Mouse (Mus musculus): ENCODE measurements around the gene Med13l. TPM values are rescaled to one million over a fixed set of nuclear protein-coding genes. Genes with fewer than 3 reads are reported as not detected.
A peak's percentile ranks its signal among the peaks of the same experiment; 100 is the strongest.

Gene Med13l
- polyA plus RNA-seq, 1 experiment: 10.7 TPM

DNA sequence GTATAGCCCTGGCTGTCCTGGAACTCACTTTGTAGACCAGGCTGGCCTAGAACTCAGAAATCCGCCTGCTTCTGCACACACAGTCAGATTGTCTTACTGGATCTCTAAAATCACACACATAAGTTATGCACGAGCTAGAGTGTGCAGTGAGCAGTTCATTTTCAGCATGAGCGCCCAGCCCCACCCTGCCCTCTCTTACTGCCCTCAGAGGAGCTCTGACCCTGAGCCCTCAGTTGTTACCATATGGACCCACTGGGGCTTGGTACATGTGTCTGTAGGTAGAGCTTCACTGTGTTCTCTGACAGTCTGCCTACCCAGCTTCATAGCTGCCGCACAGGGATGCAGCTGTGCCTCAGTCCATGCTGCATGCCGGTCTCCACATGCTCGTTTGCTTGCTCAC lies 15.4 kb downstream of the Med13l start:
- Histone ChIP-seq H3K27me3 (replicated peaks; ENCODE audit: control insufficient read depth, insufficient read depth, low read length) (no peaks in the 10 kb centered on the region), H3K4me3 (ENCODE audit: insufficient read depth, low read depth, low read length) (no peak overlapping the region), H3K27ac (ENCODE audit: insufficient read depth, low read depth, low read length) (no peak overlapping the region), H3K36me3 (ENCODE audit: control insufficient read depth, insufficient read depth, low read length) (no peaks in the 10 kb centered on the region), H3K4me1 (ENCODE audit: control insufficient read depth, insufficient read depth, low read length) (peaks cover 36% of the 10 kb centered on the region)
- DNase-seq: no peak
- no peak for TF ChIP-seq POLR2A (IDR thresholded peaks at IDR 0.05; ENCODE audit: low read depth, low read length)
- no peak for TF ChIP-seq CTCF (conservative IDR thresholded peaks at IDR 0.05; ENCODE audit: insufficient read depth, insufficient read length, low read depth, low read length)
- WGBS: 65% methylated on average over 6 of the region's 6 CpGs

GRCm38 (mm10) chr5:118576731-118577130 lies 16.3 kb downstream of the Med13l start:
- Histone ChIP-seq H3K4me3 (ENCODE audit: insufficient read depth, low read depth, low read length) (no peak overlapping the region), H3K4me1 (ENCODE audit: control insufficient read depth, insufficient read depth, low read length) (peaks cover 29% of the 10 kb centered on the region), H3K36me3 (ENCODE audit: control insufficient read depth, insufficient read depth, low read length) (no peaks in the 10 kb centered on the region), H3K27ac (ENCODE audit: insufficient read depth, low read depth, low read length) (no peak overlapping the region), H3K27me3 (replicated peaks; ENCODE audit: control insufficient read depth, insufficient read depth, low read length) (no peaks in the 10 kb centered on the region)
- no peak for DNase-seq
- 58% methylated on average over 3 of the region's 3 CpGs for WGBS
- no peak for TF ChIP-seq CTCF (conservative IDR thresholded peaks at IDR 0.05; ENCODE audit: insufficient read depth, insufficient read length, low read depth, low read length)
- TF ChIP-seq POLR2A (IDR thresholded peaks at IDR 0.05; ENCODE audit: low read depth, low read length): no peak

DNA sequence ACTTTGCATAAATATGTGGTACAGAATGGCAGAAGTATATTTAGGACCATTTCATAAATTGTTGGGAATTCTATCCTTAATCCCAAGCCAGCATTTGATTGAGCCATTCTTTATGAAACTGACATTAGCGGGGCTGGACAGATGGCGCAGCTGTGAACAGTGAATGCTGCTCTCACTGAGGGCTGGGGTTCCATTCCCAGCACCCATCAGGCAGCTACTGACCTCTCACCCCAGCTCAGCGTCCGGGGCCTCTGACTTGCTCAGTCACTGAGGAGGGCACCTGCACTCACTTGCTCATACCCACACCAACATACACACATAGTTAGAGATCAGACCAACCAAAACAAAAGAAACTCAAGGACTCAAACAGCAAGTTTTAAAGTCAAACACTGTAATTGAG lies 24.9 kb downstream of the Med13l start:
- Histone ChIP-seq H3K27me3 (replicated peaks; ENCODE audit: control insufficient read depth, insufficient read depth, low read length) (no peaks in the 10 kb centered on the region), H3K4me3 (ENCODE audit: insufficient read depth, low read depth, low read length) (no peak overlapping the region), H3K27ac (ENCODE audit: insufficient read depth, low read depth, low read length) (no peak overlapping the region), H3K36me3 (ENCODE audit: control insufficient read depth, insufficient read depth, low read length) (no peaks in the 10 kb centered on the region), H3K4me1 (ENCODE audit: control insufficient read depth, insufficient read depth, low read length) (peaks cover 35% of the 10 kb centered on the region)
- WGBS: 71% methylated on average over 4 of the region's 4 CpGs
- no peak for TF ChIP-seq CTCF (conservative IDR thresholded peaks at IDR 0.05; ENCODE audit: insufficient read depth, insufficient read length, low read depth, low read length)
- no peak for TF ChIP-seq POLR2A (IDR thresholded peaks at IDR 0.05; ENCODE audit: low read depth, low read length)
- DNase-seq: no peak

DNA sequence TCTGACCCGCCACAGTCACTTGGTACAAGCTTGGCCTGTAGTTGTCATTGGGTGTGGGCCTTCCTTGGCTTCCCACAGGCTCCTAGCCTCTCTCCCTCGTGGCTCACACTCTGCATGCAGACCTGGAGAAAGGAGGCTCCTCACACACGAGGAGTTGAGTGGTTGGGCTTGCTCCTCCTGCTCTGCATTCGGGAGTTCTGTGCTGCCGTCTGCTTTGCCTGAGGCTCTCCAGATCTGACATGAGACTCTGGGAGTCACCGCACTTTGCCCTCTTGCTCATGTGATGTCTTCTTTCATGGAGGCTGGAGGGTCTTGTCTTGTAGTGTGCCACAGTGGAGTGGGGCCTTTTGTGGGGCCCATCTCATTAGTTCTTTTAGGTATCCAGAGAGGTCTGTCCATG lies 26.1 kb downstream of the Med13l start:
- peak; percentile 36 for DNase-seq
- no peak overlapping the region for H3K27ac ChIP-seq (ENCODE audit: insufficient read depth, low read depth, low read length)
- H3K27me3 ChIP-seq (replicated peaks; ENCODE audit: control insufficient read depth, insufficient read depth, low read length): no peaks in the 10 kb centered on the region
- no peak for TF ChIP-seq CTCF (conservative IDR thresholded peaks at IDR 0.05; ENCODE audit: insufficient read depth, insufficient read length, low read depth, low read length)
- TF ChIP-seq POLR2A (IDR thresholded peaks at IDR 0.05; ENCODE audit: low read depth, low read length): no peak
- no peak overlapping the region for H3K4me3 ChIP-seq (ENCODE audit: insufficient read depth, low read depth, low read length)
- WGBS: 50% methylated on average over 6 of the region's 6 CpGs
- H3K4me1 ChIP-seq (ENCODE audit: control insufficient read depth, insufficient read depth, low read length): peaks cover 37% of the 10 kb centered on the region
- no peaks in the 10 kb centered on the region for H3K36me3 ChIP-seq (ENCODE audit: control insufficient read depth, insufficient read depth, low read length)

- Histone ChIP-seq H3K36me3 (ENCODE audit: control insufficient read depth, insufficient read depth, low read length) (no peaks in the 10 kb centered on the region), H3K27me3 (replicated peaks; ENCODE audit: control insufficient read depth, insufficient read depth, low read length) (no peaks in the 10 kb centered on the region), H3K4me3 (ENCODE audit: insufficient read depth, low read depth, low read length) (no peak overlapping the region), H3K27ac (ENCODE audit: insufficient read depth, low read depth, low read length) (no peak overlapping the region), H3K4me1 (ENCODE audit: control insufficient read depth, insufficient read depth, low read length) (peaks cover 43% of the 10 kb centered on the region)
- TF ChIP-seq POLR2A (IDR thresholded peaks at IDR 0.05; ENCODE audit: low read depth, low read length) (no peak), CTCF (conservative IDR thresholded peaks at IDR 0.05; ENCODE audit: insufficient read depth, insufficient read length, low read depth, low read length) (no peak)
- no peak for DNase-seq
- 50% methylated on average over 6 of the region's 6 CpGs for WGBS
These were observed 28.0 kb downstream of the Med13l start for GRCm38 (mm10) chr5:118588381-118588925.

- Histone ChIP-seq H3K4me3 (ENCODE audit: insufficient read depth, low read depth, low read length) (no peak overlapping the region), H3K27me3 (replicated peaks; ENCODE audit: control insufficient read depth, insufficient read depth, low read length) (no peaks in the 10 kb centered on the region), H3K27ac (ENCODE audit: insufficient read depth, low read depth, low read length) (no peak overlapping the region), H3K36me3 (ENCODE audit: control insufficient read depth, insufficient read depth, low read length) (no peaks in the 10 kb centered on the region), H3K4me1 (ENCODE audit: control insufficient read depth, insufficient read depth, low read length) (peaks cover 40% of the 10 kb centered on the region)
- TF ChIP-seq CTCF (conservative IDR thresholded peaks at IDR 0.05; ENCODE audit: insufficient read depth, insufficient read length, low read depth, low read length) (no peak), POLR2A (IDR thresholded peaks at IDR 0.05; ENCODE audit: low read depth, low read length) (no peak)
- 79% methylated on average over 11 of the region's 11 CpGs for WGBS
- no peak for DNase-seq
These were observed 28.9 kb downstream of the Med13l start for GRCm38 (mm10) chr5:118589186-118589892.

DNA sequence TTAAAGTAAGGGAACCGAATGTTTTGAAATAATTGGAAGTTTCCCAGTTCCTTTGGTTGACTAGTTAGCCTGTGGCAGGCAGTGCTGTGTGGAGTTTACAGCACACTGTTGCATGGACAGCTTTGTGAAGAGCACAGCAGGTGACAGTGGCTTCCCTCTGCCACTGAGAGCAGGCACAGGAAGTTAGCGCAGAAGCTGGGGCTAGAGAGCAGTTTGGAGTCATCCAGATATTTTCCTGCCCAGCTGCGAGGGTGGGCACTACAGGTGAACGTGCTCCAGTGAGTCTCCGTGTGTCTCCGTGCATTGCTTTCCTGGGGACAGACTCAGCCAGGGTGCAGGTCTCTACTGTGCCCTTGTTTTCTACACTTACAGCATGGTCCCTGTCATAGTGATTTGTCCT lies 30.4 kb downstream of the Med13l start:
- Histone ChIP-seq H3K36me3 (ENCODE audit: control insufficient read depth, insufficient read depth, low read length) (no peaks in the 10 kb centered on the region), H3K4me3 (ENCODE audit: insufficient read depth, low read depth, low read length) (no peak overlapping the region), H3K4me1 (ENCODE audit: control insufficient read depth, insufficient read depth, low read length) (peaks cover 42% of the 10 kb centered on the region), H3K27ac (ENCODE audit: insufficient read depth, low read depth, low read length) (no peak overlapping the region), H3K27me3 (replicated peaks; ENCODE audit: control insufficient read depth, insufficient read depth, low read length) (no peaks in the 10 kb centered on the region)
- TF ChIP-seq CTCF (conservative IDR thresholded peaks at IDR 0.05; ENCODE audit: insufficient read depth, insufficient read length, low read depth, low read length) (no peak), POLR2A (IDR thresholded peaks at IDR 0.05; ENCODE audit: low read depth, low read length) (no peak)
- no peak for DNase-seq
- WGBS: 72% methylated on average over 6 of the region's 6 CpGs
